Mouse (Mus musculus): ENCODE data around the gene P4ha3.

DNA sequence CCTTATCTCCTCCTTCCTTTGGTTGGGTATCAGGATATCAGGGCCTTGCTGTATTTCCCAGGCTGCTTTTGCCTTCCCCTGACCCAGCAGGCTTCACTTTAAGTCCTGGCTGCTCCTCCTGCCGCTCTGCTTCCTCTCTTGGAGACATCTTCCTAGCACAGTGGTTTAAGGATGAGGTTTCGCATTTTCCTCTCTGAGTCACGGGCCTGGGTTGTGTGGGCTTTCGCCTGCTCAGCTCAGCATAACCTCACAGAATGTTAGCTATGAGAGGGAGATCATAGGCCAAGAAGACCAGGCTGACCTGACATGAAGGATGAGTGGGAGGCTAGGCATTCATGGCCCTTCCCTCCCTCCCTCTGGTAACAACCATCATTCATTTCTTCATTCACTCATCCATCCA is 27.4 kb downstream of the P4ha3 start:
- TF ChIP-seq GATA1 (IDR thresholded peaks at IDR 0.05; ENCODE audit: borderline replicate concordance, low read length) = no peak
- TF ChIP-seq FLI1 (IDR thresholded peaks at IDR 0.05; ENCODE audit: low read length) = no peak

All from megakaryocyte, embryonic 14.5 days (primary cell).